In the genomic region with DNA sequence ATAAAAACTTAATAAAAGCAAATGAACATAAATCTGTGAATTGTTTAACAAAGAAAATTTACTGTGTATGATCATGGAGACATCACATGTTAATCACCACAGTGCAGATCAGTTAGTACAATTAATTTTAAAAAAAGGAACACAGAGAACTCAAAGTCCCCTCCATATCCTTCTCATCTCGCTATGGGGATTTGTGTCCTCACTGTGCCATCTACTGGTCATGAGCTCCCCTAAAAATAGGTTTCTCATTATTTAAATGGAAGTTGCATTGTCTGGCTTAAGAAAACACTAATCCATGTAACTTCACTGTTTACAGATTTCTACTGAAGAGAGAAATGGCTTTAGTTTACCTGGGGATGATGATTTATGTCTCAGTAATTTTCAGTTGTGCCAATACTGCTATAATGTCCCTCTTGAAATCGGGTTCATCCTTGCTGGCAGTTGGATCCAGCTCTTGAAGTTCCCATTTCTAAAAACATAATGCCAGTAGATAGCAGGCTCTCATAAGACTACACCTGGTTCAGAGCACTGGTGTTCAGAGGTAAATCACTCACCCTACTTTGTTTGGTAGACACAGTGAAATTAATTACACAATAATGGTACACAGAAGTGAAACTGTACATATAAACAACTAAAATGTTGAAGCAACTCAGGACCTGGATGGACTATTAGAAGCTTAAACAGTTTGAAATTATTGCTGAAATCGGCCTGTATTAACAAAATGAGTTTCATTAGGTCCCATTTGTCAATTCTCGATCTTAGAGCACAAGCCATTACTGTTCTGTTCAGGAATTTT, we compare ENCODE assay signal across 22 mouse cellular contexts.
DNase-seq lines count a peak whose midpoint lies in the region; ATAC-seq and TF ChIP-seq lines count a peak whose summit lies in the region.
"Had no signal": no experiment of that assay in that cellular context is flagged by ENCODE, and none has a peak within 500 bp of the region (broad histone marks: within the 10 kb centered on the region; RNA-seq: fewer than 3 reads in every experiment).

No protein-coding gene starts in this region.

- H3K79me2 ChIP-seq in CH12.LX (replicated peaks; ENCODE audit: control insufficient read depth, extremely low read depth, insufficient read depth, poor library complexity, severe bottlenecking) = no peaks in the 10 kb centered on the region

- H3K27me3 ChIP-seq in CH12.LX (replicated peaks) = no peaks in the 10 kb centered on the region
- no peaks in the 10 kb centered on the region for H3K27me3 ChIP-seq in splenic B cell, adult 2 months (ENCODE audit: control insufficient read depth, insufficient read depth, low read length, poor library complexity, severe bottlenecking)
- H3K27me3 ChIP-seq: embryonic facial prominence, embryonic 12.5 days; forebrain, embryonic 12.5 days; hindbrain, embryonic 12.5 days; intestine, embryonic 15.5 days had no signal

- no peaks in the 10 kb centered on the region for H3K9me3 ChIP-seq in CH12.LX (replicated peaks; ENCODE audit: low read length)
- H3K9me3 ChIP-seq: intestine, embryonic 15.5 days had no signal

- dilution Hi-C loops in CH12.LX (cut with MboI; ENCODE audit: extremely low pct_ligation_motif_present, extremely low pct_unique_long_range_greater_than_20kb, low sequenced_read_pairs) = no loop called here

- TF ChIP-seq EP300 in CH12.LX (IDR thresholded peaks at IDR 0.05; ENCODE audit: low read length) = no peak

- H3K27ac ChIP-seq in CH12.LX (ENCODE audit: insufficient read depth, low read depth) = no peak overlapping the region
- H3K27ac ChIP-seq: embryonic facial prominence, embryonic 12.5 days; forebrain, embryonic 12.5 days; heart, embryonic 10.5 days; hindbrain, embryonic 12.5 days; hindbrain, postnatal 0 days; intestine, embryonic 15.5 days had no signal

- peak in 1 of 2 experiments; percentile 69; a peak in 2 of 4 replicates for TF ChIP-seq CTCF in CH12.LX (conservative IDR thresholded peaks at IDR 0.05 in 1 of 2, IDR thresholded peaks at IDR 0.05 in 1 of 2; ENCODE audit: low read depth in 2 of 2, low read length in 2 of 2)

- no peak for TF ChIP-seq POLR2A in CH12.LX (IDR thresholded peaks at IDR 0.05; ENCODE audit: low read depth, low read length)

- in situ Hi-C loops in CH12.LX (cut with MboI; ENCODE audit: low pct_ligation_motif_present, low pct_unique_long_range_greater_than_20kb, low sequenced_read_pairs) = no loop called here

- no peak for ATAC-seq in erythroid progenitor cell, adult 5-6 weeks (replicated peaks; ENCODE audit: low FRiP score, poor library complexity, severe bottlenecking)
- ATAC-seq: forebrain, embryonic 16.5 days; hindbrain, postnatal 0 days; intestine, embryonic 15.5 days had no signal

- peak; percentile 69 for TF ChIP-seq RAD21 in CH12.LX (IDR thresholded peaks at IDR 0.05; ENCODE audit: low read depth, low read length)

- H3K4me1 ChIP-seq in CH12.LX (ENCODE audit: control insufficient read depth in 1 of 2, insufficient read depth in 2 of 2) = peaks cover 0 to 7% of the 10 kb centered on the region in 2 experiments; a peak in 2 of 4 replicates
- H3K4me1 ChIP-seq: embryonic facial prominence, embryonic 12.5 days; forebrain, embryonic 12.5 days; heart, embryonic 10.5 days; hindbrain, embryonic 12.5 days; intestine, embryonic 15.5 days had no signal

- H3K4me3 ChIP-seq in CH12.LX (replicated peaks in 1 of 3; ENCODE audit: low read depth in 2 of 3, low read length in 2 of 3, poor library complexity in 1 of 3) = no peak overlapping the region
- H3K4me3 ChIP-seq: embryonic facial prominence, embryonic 12.5 days; forebrain, embryonic 12.5 days; heart, embryonic 10.5 days; hindbrain, embryonic 12.5 days; intestine, embryonic 15.5 days had no signal

- no peaks in the 10 kb centered on the region for H3K36me3 ChIP-seq in CH12.LX (replicated peaks in 1 of 2; ENCODE audit: control insufficient read depth in 1 of 2, insufficient read depth in 1 of 2, low read length in 1 of 2)
- no peaks in the 10 kb centered on the region for H3K36me3 ChIP-seq in splenic B cell, adult 2 months (ENCODE audit: control insufficient read depth, insufficient read depth, low read length, poor library complexity, severe bottlenecking)
- H3K36me3 ChIP-seq: embryonic facial prominence, embryonic 12.5 days; forebrain, embryonic 12.5 days; heart, embryonic 10.5 days; hindbrain, embryonic 12.5 days; intestine, embryonic 15.5 days had no signal

- peak; percentile 22 for DNase-seq in thymus, postnatal 0 days (ENCODE audit: low spot score)
- DNase-seq in thymus, postnatal 36 days = no peak
- peak; percentile 9 for DNase-seq in CH12.LX (ENCODE audit: extremely low read depth)
- peak; percentile 27 for DNase-seq in induced T-regulatory cell, adult 2 months (ENCODE audit: low read depth)
- peak; percentile 21 for DNase-seq in splenic B cell, adult 2 months (ENCODE audit: low read depth, low spot score)
- DNase-seq in layer of hippocampus, adult 8-10 months (ENCODE audit: low spot score in 2 of 2) = no peak
- DNase-seq: adrenal gland, adult 8-10 months; adrenal gland, postnatal 36 days; cerebellum, adult 2 months; cerebellum, postnatal 10 days; gastrocnemius, postnatal 14 days; heart, adult 11 months; heart, postnatal 10 days; heart, postnatal 4 days had no signal

- H3K4me2 ChIP-seq in CH12.LX (ENCODE audit: insufficient read depth, low read depth, poor library complexity, severe bottlenecking) = no peak overlapping the region
- H3K4me2 ChIP-seq: embryonic facial prominence, embryonic 12.5 days; forebrain, embryonic 12.5 days; hindbrain, embryonic 12.5 days; intestine, embryonic 15.5 days had no signal

- H3K9ac ChIP-seq in CH12.LX (ENCODE audit: insufficient read depth, low read depth) = no peak overlapping the region
- H3K9ac ChIP-seq: embryonic facial prominence, embryonic 12.5 days; forebrain, embryonic 12.5 days; hindbrain, embryonic 12.5 days; intestine, embryonic 15.5 days had no signal

TF ChIP-seq in CH12.LX, 34 proteins besides CTCF, POLR2A, EP300 and RAD21:
- no peak for TF ChIP-seq NELFE (IDR thresholded peaks at IDR 0.05; ENCODE audit: low read depth, low read length)
- TF ChIP-seq SIN3A (IDR thresholded peaks at IDR 0.05; ENCODE audit: low read length) = no peak
- no peak for TF ChIP-seq KAT2A (IDR thresholded peaks at IDR 0.05; ENCODE audit: insufficient replicate concordance, low read length)
- no peak for TF ChIP-seq HCFC1 (IDR thresholded peaks at IDR 0.05; ENCODE audit: low read depth, low read length)
- no peak for TF ChIP-seq MEF2A (IDR thresholded peaks at IDR 0.05; ENCODE audit: borderline replicate concordance, low read depth, low read length)
- no peak for TF ChIP-seq CHD1 (IDR thresholded peaks at IDR 0.05; ENCODE audit: low read depth, low read length)
- no peak for TF ChIP-seq IRF4 (IDR thresholded peaks at IDR 0.05; ENCODE audit: low read depth, low read length)
- no peak for TF ChIP-seq UBTF (IDR thresholded peaks at IDR 0.05; ENCODE audit: low read depth, low read length)
- TF ChIP-seq ELF1 (IDR thresholded peaks at IDR 0.05; ENCODE audit: low read depth, low read length) = no peak
- no peak for TF ChIP-seq CHD2 (IDR thresholded peaks at IDR 0.05; ENCODE audit: low read length)
- peak; percentile 41; the same call in 1 of the 2 replicates for TF ChIP-seq ZC3H11A (IDR thresholded peaks at IDR 0.05; ENCODE audit: low read depth, low read length)
- TF ChIP-seq RCOR1 (conservative IDR thresholded peaks at IDR 0.05; ENCODE audit: low read depth, low read length) = no peak
- TF ChIP-seq ZMIZ1 (IDR thresholded peaks at IDR 0.05; ENCODE audit: low read depth, low read length) = no peak
- no peak for TF ChIP-seq BHLHE40 (IDR thresholded peaks at IDR 0.05; ENCODE audit: low read depth, low read length)
- TF ChIP-seq SMC3 (IDR thresholded peaks at IDR 0.05; ENCODE audit: low read depth, low read length) = peak; percentile 70
- TF ChIP-seq JUND (conservative IDR thresholded peaks at IDR 0.05; ENCODE audit: low read depth, low read length) = no peak
- no peak for TF ChIP-seq E2F4 (IDR thresholded peaks at IDR 0.05; ENCODE audit: insufficient replicate concordance, low read depth, low read length)

Comparison
In these comparisons a context has a peak if more than half of its experiments do, and no peak if none do; other contexts are left out.
1. DNase-seq: peak in thymus, postnatal 0 days (single experiment), CH12.LX (single experiment), induced T-regulatory cell, adult 2 months (single experiment) and splenic B cell, adult 2 months (single experiment); none in thymus, postnatal 36 days (0 of 2) and layer of hippocampus, adult 8-10 months (0 of 2).